Mouse (Mus musculus): ENCODE measurements at regions not wholly inside any gene's neighbourhood (a gene's known extent, or its start where the extent isn't known, plus 50 kb on each side); places are given as distances from the start of the nearest gene placed in this dataset.

DNA sequence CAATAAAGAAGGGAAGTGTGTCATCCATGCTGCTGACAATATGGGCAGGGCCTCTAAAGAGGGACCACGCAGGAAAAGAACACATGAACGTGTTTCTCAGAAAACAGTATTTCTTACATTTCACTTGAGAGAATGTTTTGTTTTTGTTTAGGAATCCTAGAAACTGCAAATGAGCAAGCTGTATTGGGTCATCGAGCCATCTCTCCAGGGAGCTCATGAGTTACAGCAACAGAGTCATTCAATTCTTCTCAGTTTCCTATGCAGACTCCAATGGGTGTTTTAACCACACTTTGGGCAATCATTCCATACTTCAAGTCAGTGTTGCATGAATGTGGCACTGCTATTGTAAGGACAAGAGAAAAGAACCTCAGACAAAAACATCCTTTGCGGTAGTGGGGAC, 403.6 kb downstream of the Slc22a22 start:
- no peak for ATAC-seq (replicated peaks; ENCODE audit: insufficient number of reproducible peaks, low FRiP score, low TSS enrichment, low read depth)
- 85% methylated on average over 4 of the region's 4 CpGs for WGBS
- Histone ChIP-seq H3K4me3 (ENCODE audit: low read depth, low read length) (no peak overlapping the region), H3K9me3 (replicated peaks; ENCODE audit: control insufficient read depth, low read length) (no peaks in the 10 kb centered on the region), H3K27me3 (ENCODE audit: control insufficient read depth, insufficient read depth, low read length) (no peaks in the 10 kb centered on the region), H3K9ac (replicated peaks; ENCODE audit: low read length) (no peak overlapping the region), H3K36me3 (replicated peaks; ENCODE audit: control insufficient read depth, insufficient read depth, low read depth, low read length) (no peaks in the 10 kb centered on the region), H3K27ac (replicated peaks; ENCODE audit: low read depth, low read length) (no peak overlapping the region), H3K4me1 (ENCODE audit: control insufficient read depth, insufficient read depth, low read length) (no peaks in the 10 kb centered on the region), H3K4me2 (ENCODE audit: low read depth, low read length) (no peak overlapping the region)
- DNase-seq (ENCODE audit: low spot score), result no peak

DNA sequence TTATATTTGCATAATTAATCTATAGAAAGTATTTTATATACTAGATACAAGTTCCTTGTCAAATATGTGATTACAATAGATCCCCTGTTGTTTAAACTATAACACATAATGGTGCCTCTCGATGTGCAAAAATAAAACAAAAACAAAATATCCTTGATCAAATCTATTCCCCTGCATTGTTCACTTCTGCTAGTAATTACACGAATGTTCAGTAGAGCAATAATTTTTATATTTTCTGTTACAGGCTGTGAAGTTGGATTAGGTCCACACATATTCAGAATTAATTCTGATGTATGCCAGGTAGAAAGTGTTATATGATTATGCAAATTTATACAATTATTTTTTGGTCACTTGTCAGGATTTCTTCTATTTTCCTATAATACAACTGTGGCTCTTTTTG, 415.9 kb downstream of the Slc22a22 start:
- Histone ChIP-seq H3K36me3 (replicated peaks; ENCODE audit: control insufficient read depth, insufficient read depth, low read depth, low read length) (no peaks in the 10 kb centered on the region), H3K4me1 (ENCODE audit: control insufficient read depth, insufficient read depth, low read length) (no peaks in the 10 kb centered on the region), H3K4me2 (ENCODE audit: low read depth, low read length) (no peak overlapping the region), H3K27ac (replicated peaks; ENCODE audit: low read depth, low read length) (no peak overlapping the region), H3K9me3 (replicated peaks; ENCODE audit: control insufficient read depth, low read length) (no peaks in the 10 kb centered on the region), H3K27me3 (ENCODE audit: control insufficient read depth, insufficient read depth, low read length) (no peaks in the 10 kb centered on the region), H3K9ac (replicated peaks; ENCODE audit: low read length) (no peak overlapping the region), H3K4me3 (ENCODE audit: low read depth, low read length) (no peak overlapping the region)
- ATAC-seq (replicated peaks; ENCODE audit: insufficient number of reproducible peaks, low FRiP score, low TSS enrichment, low read depth) (no peak), DNase-seq (ENCODE audit: low spot score) (no peak)
- 85% methylated on average over 2 of the region's 2 CpGs for WGBS

DNA sequence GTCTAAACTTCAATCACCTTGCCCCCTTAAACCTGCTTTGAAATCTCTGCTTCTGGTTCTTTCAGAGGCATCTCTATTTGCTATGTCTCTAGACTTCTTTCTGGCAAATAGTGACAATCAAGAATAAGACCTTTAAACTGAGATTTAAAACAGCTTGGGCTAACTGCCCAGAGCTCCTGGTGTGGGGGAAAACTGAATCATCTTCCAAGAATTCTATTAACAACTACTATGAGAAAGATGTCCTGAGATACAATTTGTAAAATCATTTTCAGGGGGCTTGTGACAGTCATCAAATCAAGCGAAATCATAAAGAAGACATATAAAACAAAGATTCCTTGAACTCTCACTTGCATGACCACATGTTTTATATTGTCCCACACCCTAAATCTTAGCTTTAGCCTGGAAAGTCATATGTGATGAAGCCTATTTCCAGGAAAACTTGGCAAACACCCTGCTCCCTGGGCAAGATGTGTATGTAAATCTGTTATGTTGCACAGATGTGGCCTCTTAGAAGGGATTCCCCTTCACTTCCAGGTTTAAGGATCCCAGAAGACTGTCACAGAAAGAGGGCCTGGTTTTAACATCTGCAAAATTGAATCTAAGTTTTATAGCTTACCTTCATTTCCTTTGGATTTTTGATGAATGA, 417.8 kb downstream of the Slc22a22 start:
- H3K4me3 ChIP-seq (ENCODE audit: low read depth, low read length), result no peak overlapping the region
- DNase-seq (ENCODE audit: low spot score) (no peak), ATAC-seq (replicated peaks; ENCODE audit: insufficient number of reproducible peaks, low FRiP score, low TSS enrichment, low read depth) (no peak)
- no peaks in the 10 kb centered on the region for H3K27me3 ChIP-seq (ENCODE audit: control insufficient read depth, insufficient read depth, low read length)
- no peaks in the 10 kb centered on the region for H3K4me1 ChIP-seq (ENCODE audit: control insufficient read depth, insufficient read depth, low read length)
- no peak overlapping the region for H3K27ac ChIP-seq (replicated peaks; ENCODE audit: low read depth, low read length)
- no peaks in the 10 kb centered on the region for H3K36me3 ChIP-seq (replicated peaks; ENCODE audit: control insufficient read depth, insufficient read depth, low read depth, low read length)
- H3K9me3 ChIP-seq (replicated peaks; ENCODE audit: control insufficient read depth, low read length), result no peaks in the 10 kb centered on the region
- 89% methylated on average over 1 of the region's 1 CpGs for whole genome bisulfite sequencing
- no peak overlapping the region for H3K9ac ChIP-seq (replicated peaks; ENCODE audit: low read length)
- H3K4me2 ChIP-seq (ENCODE audit: low read depth, low read length), result no peak overlapping the region

DNA sequence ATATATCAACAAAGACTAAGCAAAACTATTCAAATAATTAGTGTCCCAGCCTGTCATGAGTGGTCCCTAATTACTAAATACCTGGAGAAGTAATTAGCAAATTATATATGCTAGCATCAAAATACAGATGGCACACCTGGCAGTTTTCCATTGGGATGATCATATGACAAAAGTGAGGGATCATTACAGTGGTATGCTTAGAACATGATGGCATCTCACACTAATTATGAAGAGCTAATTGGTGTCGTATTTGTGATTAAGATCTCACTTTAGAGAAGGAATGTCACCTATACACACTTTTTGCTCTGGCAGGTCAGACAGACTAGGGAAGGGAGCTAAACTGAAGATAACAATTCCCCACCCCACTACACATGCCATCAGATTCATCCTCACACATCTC, 425.1 kb downstream of the Slc22a22 start:
- Histone ChIP-seq H3K4me2 (ENCODE audit: low read depth, low read length) (no peak overlapping the region), H3K9me3 (replicated peaks; ENCODE audit: control insufficient read depth, low read length) (no peaks in the 10 kb centered on the region), H3K9ac (replicated peaks; ENCODE audit: low read length) (no peak overlapping the region), H3K36me3 (replicated peaks; ENCODE audit: control insufficient read depth, insufficient read depth, low read depth, low read length) (no peaks in the 10 kb centered on the region), H3K4me3 (ENCODE audit: low read depth, low read length) (no peak overlapping the region), H3K27me3 (ENCODE audit: control insufficient read depth, insufficient read depth, low read length) (no peaks in the 10 kb centered on the region), H3K27ac (replicated peaks; ENCODE audit: low read depth, low read length) (no peak overlapping the region), H3K4me1 (ENCODE audit: control insufficient read depth, insufficient read depth, low read length) (no peaks in the 10 kb centered on the region)
- DNase-seq (ENCODE audit: low spot score) (no peak), ATAC-seq (replicated peaks; ENCODE audit: insufficient number of reproducible peaks, low FRiP score, low TSS enrichment, low read depth) (no peak)
- 83% methylated on average over 1 of the region's 1 CpGs for WGBS

DNA sequence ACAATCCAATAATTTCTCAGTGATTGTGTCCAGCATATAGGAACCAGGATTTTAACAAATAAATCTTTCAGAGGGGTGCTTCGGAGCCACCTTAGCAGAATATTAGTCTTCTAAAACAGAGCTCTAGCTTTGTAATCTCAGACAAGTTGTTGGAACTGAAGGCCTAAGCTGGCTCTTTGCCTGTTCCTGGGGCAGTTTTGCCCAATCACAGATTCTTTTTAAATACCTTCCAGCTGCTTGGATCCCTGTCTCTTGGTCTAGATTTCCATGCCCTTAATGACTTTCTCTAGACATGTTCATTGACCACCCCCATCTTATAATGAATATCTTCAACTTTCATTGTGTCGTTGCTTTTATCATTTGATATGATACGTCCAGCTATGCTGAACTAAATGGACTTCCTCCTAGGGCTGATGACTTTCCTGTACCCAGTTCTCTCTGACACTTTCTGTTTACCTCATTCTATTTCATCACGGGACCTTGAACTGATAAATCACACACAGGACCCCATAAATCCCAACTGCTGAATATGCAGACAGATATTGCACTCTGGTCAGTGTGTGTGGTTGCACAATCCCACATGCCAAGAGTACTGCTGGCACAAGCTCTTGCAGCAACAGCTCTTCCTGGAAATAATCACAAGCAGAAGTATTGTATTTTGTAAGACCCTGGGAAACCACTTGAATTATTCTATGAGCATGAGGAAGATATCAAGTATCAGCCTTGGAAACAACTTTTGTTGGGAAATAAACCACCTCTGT, 440.4 kb downstream of the Slc22a22 start:
- no peaks in the 10 kb centered on the region for H3K36me3 ChIP-seq (replicated peaks; ENCODE audit: control insufficient read depth, insufficient read depth, low read depth, low read length)
- no peak overlapping the region for H3K4me3 ChIP-seq (ENCODE audit: low read depth, low read length)
- ATAC-seq (replicated peaks; ENCODE audit: insufficient number of reproducible peaks, low FRiP score, low TSS enrichment, low read depth), result no peak
- H3K27me3 ChIP-seq (ENCODE audit: control insufficient read depth, insufficient read depth, low read length), result no peaks in the 10 kb centered on the region
- no peak overlapping the region for H3K4me2 ChIP-seq (ENCODE audit: low read depth, low read length)
- H3K4me1 ChIP-seq (ENCODE audit: control insufficient read depth, insufficient read depth, low read length), result no peaks in the 10 kb centered on the region
- H3K27ac ChIP-seq (replicated peaks; ENCODE audit: low read depth, low read length), result no peak overlapping the region
- no peak for DNase-seq (ENCODE audit: low spot score)
- WGBS, result 84% methylated on average over 4 of the region's 4 CpGs
- no peak overlapping the region for H3K9ac ChIP-seq (replicated peaks; ENCODE audit: low read length)
- no peaks in the 10 kb centered on the region for H3K9me3 ChIP-seq (replicated peaks; ENCODE audit: control insufficient read depth, low read length)

DNA sequence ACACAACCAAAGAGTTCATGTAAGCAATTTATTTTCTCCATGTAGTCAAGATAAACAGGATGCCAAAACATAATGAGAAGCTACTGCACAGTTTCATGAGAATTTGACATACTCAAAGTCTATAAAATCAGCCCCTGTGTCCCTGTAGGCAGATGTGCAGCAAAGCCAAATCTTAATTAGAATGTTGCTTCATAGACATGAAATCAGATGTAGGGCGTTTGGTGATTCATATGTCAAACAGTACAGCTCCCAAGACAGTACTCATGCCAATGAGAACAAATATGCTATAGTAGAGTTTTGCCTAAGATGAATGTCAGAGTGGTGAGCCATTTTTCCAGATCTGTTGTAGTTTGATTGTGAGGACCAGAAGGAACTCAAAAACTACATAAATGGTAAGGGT, 444.4 kb downstream of the Slc22a22 start:
- H3K9me3 ChIP-seq (replicated peaks; ENCODE audit: control insufficient read depth, low read length), result no peaks in the 10 kb centered on the region
- no peaks in the 10 kb centered on the region for H3K36me3 ChIP-seq (replicated peaks; ENCODE audit: control insufficient read depth, insufficient read depth, low read depth, low read length)
- WGBS, result 69% methylated on average over 1 of the region's 1 CpGs
- H3K4me1 ChIP-seq (ENCODE audit: control insufficient read depth, insufficient read depth, low read length), result no peaks in the 10 kb centered on the region
- no peak overlapping the region for H3K4me3 ChIP-seq (ENCODE audit: low read depth, low read length)
- DNase-seq (ENCODE audit: low spot score), result no peak
- H3K4me2 ChIP-seq (ENCODE audit: low read depth, low read length), result no peak overlapping the region
- ATAC-seq (replicated peaks; ENCODE audit: insufficient number of reproducible peaks, low FRiP score, low TSS enrichment, low read depth), result no peak
- no peaks in the 10 kb centered on the region for H3K27me3 ChIP-seq (ENCODE audit: control insufficient read depth, insufficient read depth, low read length)
- H3K27ac ChIP-seq (replicated peaks; ENCODE audit: low read depth, low read length), result no peak overlapping the region
- H3K9ac ChIP-seq (replicated peaks; ENCODE audit: low read length), result no peak overlapping the region
